Mouse (Mus musculus) cerebellum, adult 8-10 months (tissue): ENCODE results near the gene Olfr862.

Source experiments
- DNase-seq: peaks from one replicate; pipeline ENCODE4 v3.0.0; 2022

Gene Olfr862

DNA sequence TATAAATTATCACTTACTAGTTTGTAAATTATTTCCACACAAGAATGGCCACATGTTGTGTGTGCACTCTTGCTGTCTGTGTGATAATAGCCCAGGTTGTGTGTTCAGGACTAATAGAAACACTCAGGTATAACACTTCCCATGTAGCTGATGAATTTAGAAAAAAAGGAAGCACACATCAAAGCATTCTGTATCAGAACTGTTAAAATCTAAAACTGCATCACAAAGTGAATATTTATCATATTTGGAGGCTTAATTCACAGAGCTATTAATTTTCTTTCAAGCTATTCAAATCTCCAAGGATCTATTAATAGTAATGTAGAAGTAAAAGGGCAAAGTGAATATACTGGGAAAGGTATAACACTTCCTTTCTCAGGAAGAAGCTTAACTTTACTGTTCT lies at the start of gene Olfr862:
Olfr862 (minus strand) TSS at position 101 of the 400 bp plus-strand sequence.
- no peak for DNase-seq

DNA sequence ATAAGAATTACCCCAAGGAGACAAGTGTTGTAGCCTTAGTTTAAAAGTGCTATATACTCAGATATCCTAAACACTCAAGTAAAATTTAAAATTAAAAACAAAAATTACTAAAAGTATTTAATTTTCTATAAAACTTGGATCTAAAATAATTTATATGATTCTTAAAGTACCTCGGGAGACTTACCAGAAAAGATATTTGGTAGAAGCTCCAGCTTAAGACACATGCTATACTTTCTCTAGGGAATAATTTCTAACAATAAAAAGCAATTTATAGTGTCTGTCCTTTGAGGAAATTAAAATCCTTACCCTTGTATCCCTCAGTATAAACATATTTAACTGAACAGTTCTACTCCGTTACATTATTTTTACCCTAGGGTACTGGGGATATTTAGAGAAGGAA lies 28.8 kb upstream of the Olfr862 start, which contains the start of gene Olfr77:
Olfr77 (plus strand) TSS at position 301 of the 400 bp plus-strand sequence.
- DNase-seq: no peak

- DNase-seq: no peak
These were observed 23.4 kb upstream of the Olfr862 start for GRCm38 (mm10) chr9:19911170-19911569.

- DNase-seq: no peak
These were observed 38.2 kb downstream of the Olfr862 start, which contains the start of gene Olfr860 for GRCm38 (mm10) chr9:19849647-19850046. TSS of gene Olfr860 (minus strand) at chr9:19849747.
